Mouse (Mus musculus): ENCODE measurements around the gene Zfp607b. TPM values are rescaled to one million over a fixed set of nuclear protein-coding genes. Genes with fewer than 3 reads are reported as not detected.

Zfp607b gene
- polyA plus RNA-seq, 1 experiment = 4.2 TPM

DNA sequence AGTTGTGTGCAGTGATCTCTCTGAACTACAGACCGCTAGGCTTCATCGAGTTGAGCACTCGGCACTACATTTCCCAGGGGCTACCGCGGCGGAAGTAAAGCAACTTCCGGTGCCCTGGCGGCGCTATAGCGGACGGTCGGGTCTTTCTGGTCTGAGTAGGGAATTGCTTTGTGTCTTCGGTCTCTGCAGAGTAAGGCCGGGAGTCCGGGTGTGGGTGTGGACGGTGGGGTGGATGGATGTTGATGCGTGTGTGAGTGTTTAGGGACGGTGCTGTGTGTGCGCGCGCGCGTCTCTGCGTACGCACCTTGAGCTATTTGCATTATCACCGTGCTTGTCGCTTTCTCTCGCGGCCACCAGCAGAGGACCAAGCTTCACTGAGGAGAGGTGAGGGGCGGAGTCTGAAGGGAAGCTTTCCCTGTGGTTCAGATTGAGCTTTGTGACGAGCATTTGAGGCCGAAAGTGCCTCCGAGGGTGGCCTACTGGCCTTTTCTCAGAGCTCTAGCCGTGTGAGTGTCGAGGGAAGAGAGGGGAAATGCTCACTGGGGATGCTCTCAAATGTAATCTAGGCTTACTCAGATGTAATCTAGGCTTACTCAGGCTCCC lies 42.2 kb downstream of the Zfp607b start, which contains the start of gene Zfp60:
Gene Zfp60 (plus strand): TSS at position 109 of the 603 bp plus-strand sequence.
- WGBS = 1% methylated on average over 35 of the region's 35 CpGs
- peak; percentile 15; the same call in 1 of the 2 replicates for TF ChIP-seq CTCF (IDR thresholded peaks at IDR 0.05; ENCODE audit: control insufficient read depth, insufficient read depth, low read length)
- peak; percentile 53; the same call in 1 of the 2 replicates for TF ChIP-seq POLR2A (IDR thresholded peaks at IDR 0.05; ENCODE audit: borderline replicate concordance, control insufficient read depth, low read depth, low read length)
- Histone ChIP-seq H3K4me1 (ENCODE audit: control insufficient read depth, insufficient read depth, low read length) (no peaks in the 10 kb centered on the region), H3K4me3 (replicated peaks; ENCODE audit: control insufficient read depth, low read depth, low read length) (peak within 1 kb of the TSS; percentile 98), H3K27ac (ENCODE audit: control insufficient read depth, insufficient read depth, low read depth, low read length, poor library complexity) (peak within 1 kb of the TSS; percentile 89)

DNA sequence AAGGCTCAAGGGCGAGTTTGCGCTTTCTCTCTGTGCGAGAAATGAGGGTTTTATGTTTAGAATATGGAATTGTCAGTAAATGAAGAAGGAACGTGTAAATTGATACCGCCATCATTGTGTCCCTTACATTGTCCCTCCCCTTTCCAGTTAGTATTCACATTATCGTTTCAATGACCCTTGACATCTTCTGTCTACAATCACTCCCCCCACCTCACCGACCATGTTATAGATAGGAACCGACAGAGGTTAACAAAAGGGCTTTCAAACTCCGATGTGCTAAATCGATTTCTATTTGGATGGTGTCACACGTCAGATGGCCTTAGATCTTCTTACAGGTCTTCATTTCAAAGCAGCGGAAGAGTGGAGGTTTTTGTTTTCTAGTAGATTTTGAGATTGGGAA lies 42.8 kb downstream of the Zfp607b start:
- H3K4me3 ChIP-seq (replicated peaks; ENCODE audit: control insufficient read depth, low read depth, low read length) = peak overlapping the region; percentile 98
- 25% methylated on average over 12 of the region's 12 CpGs for WGBS
- peak overlapping the region; percentile 89 for H3K27ac ChIP-seq (ENCODE audit: control insufficient read depth, insufficient read depth, low read depth, low read length, poor library complexity)
- TF ChIP-seq POLR2A (IDR thresholded peaks at IDR 0.05; ENCODE audit: borderline replicate concordance, control insufficient read depth, low read depth, low read length) (no peak), CTCF (IDR thresholded peaks at IDR 0.05; ENCODE audit: control insufficient read depth, insufficient read depth, low read length) (no peak)
- H3K4me1 ChIP-seq (ENCODE audit: control insufficient read depth, insufficient read depth, low read length) = no peaks in the 10 kb centered on the region

DNA sequence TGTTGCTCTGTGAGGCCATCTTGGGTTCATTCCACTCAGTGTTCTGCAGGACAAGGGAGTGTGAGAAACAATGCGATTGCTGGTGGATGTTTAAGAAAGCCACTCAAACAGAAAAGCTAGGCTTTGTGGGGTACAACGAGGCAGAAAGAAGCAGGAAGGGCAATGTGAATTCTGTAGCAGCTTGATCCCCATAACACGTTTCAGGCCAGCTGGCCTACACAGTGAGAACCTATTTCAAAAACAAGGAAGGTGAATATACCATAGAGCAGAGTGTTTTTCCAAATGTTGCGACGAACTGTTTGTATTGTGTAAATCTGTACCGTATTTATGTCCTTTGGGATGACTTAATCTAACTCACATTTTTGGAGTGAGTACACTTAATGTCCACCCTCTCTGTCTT lies 43.4 kb downstream of the Zfp607b start:
- 85% methylated on average over 6 of the region's 6 CpGs for WGBS
- no peak overlapping the region for H3K27ac ChIP-seq (ENCODE audit: control insufficient read depth, insufficient read depth, low read depth, low read length, poor library complexity)
- H3K4me3 ChIP-seq (replicated peaks; ENCODE audit: control insufficient read depth, low read depth, low read length) = no peak overlapping the region
- TF ChIP-seq POLR2A (IDR thresholded peaks at IDR 0.05; ENCODE audit: borderline replicate concordance, control insufficient read depth, low read depth, low read length) (no peak), CTCF (IDR thresholded peaks at IDR 0.05; ENCODE audit: control insufficient read depth, insufficient read depth, low read length) (no peak)
- H3K4me1 ChIP-seq (ENCODE audit: control insufficient read depth, insufficient read depth, low read length) = no peaks in the 10 kb centered on the region

DNA sequence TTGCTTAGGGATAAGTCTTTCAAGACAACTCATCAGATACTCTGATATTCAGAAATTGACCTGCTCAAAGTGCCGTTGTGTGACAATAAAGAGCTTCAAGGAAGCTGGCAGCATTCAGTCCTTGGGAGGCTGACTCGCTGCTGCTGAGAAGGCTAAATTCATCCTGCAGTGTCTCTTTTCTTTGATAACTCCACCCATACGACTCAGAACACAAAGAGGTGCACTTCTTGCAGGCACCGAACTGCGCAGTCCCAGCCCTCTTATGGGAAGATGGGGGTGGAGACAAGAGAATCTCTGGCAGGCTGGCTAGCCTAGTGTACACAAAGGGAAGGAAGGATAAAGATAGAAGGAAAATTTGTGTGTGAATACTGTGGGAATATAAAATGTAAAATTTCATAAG lies 46.3 kb downstream of the Zfp607b start:
- H3K4me3 ChIP-seq (replicated peaks; ENCODE audit: control insufficient read depth, low read depth, low read length) = no peak overlapping the region
- 85% methylated on average over 5 of the region's 5 CpGs for WGBS
- no peaks in the 10 kb centered on the region for H3K4me1 ChIP-seq (ENCODE audit: control insufficient read depth, insufficient read depth, low read length)
- TF ChIP-seq CTCF (IDR thresholded peaks at IDR 0.05; ENCODE audit: control insufficient read depth, insufficient read depth, low read length) = no peak
- TF ChIP-seq POLR2A (IDR thresholded peaks at IDR 0.05; ENCODE audit: borderline replicate concordance, control insufficient read depth, low read depth, low read length) = no peak
- no peak overlapping the region for H3K27ac ChIP-seq (ENCODE audit: control insufficient read depth, insufficient read depth, low read depth, low read length, poor library complexity)

Other genes starting within 250 kb of the Zfp607b start
- 0.11 and 0.62 TPM in 2 replicates for gene Sptbn4, start 241.7 kb upstream of the Zfp607b start, polyA plus RNA-seq (2011; ENCODE audit: insufficient read depth, insufficient read length, low replicate concordance, missing spikeins)
- gene Blvrb, start 241.4 kb upstream of the Zfp607b start, polyA plus RNA-seq (2011; ENCODE audit: insufficient read depth, insufficient read length, low replicate concordance, missing spikeins) = 323 and 400 TPM in 2 replicates
- gene Sertad3, start 215.6 kb upstream of the Zfp607b start, polyA plus RNA-seq (2011; ENCODE audit: insufficient read depth, insufficient read length, low replicate concordance, missing spikeins) = 34.3 and 61.0 TPM in 2 replicates
- gene Sertad1, start 202.4 kb upstream of the Zfp607b start, polyA plus RNA-seq (2011; ENCODE audit: insufficient read depth, insufficient read length, low replicate concordance, missing spikeins) = 20.9 and 33.8 TPM in 2 replicates
- gene Prx, start 190.0 kb upstream of the Zfp607b start, polyA plus RNA-seq (2011; ENCODE audit: insufficient read depth, insufficient read length, low replicate concordance, missing spikeins) = 0.79 and 3.4 TPM in 2 replicates
- 0.45 and 0.77 TPM in 2 replicates for gene Hipk4, start 166.1 kb upstream of the Zfp607b start, polyA plus RNA-seq (2011; ENCODE audit: insufficient read depth, insufficient read length, low replicate concordance, missing spikeins)
- 27.9 and 52.2 TPM in 2 replicates for gene Pld3, start 136.1 kb upstream of the Zfp607b start, polyA plus RNA-seq (2011; ENCODE audit: insufficient read depth, insufficient read length, low replicate concordance, missing spikeins)
- 8.1 and 19.0 TPM in 2 replicates for gene 2310022A10Rik, start 136.1 kb upstream of the Zfp607b start, polyA plus RNA-seq (2011; ENCODE audit: insufficient read depth, insufficient read length, low replicate concordance, missing spikeins)
- 44.5 and 71.2 TPM in 2 replicates for gene Akt2, start 97.8 kb upstream of the Zfp607b start, polyA plus RNA-seq (2011; ENCODE audit: insufficient read depth, insufficient read length, low replicate concordance, missing spikeins)
- gene Ttc9b, start 35.4 kb upstream of the Zfp607b start, polyA plus RNA-seq (2011; ENCODE audit: insufficient read depth, insufficient read length, low replicate concordance, missing spikeins) = not detected in 2 replicates
- 3.8 and 6.5 TPM in 2 replicates for gene Map3k10, start 14.7 kb upstream of the Zfp607b start, polyA plus RNA-seq (2011; ENCODE audit: insufficient read depth, insufficient read length, low replicate concordance, missing spikeins)
- 2.7 and 4.5 TPM in 2 replicates for gene Zfp60, start 42.0 kb downstream of the Zfp607b start, polyA plus RNA-seq (2011; ENCODE audit: insufficient read depth, insufficient read length, low replicate concordance, missing spikeins)
- 2.0 and 3.8 TPM in 2 replicates for gene Zfp626, start 117.9 kb downstream of the Zfp607b start, polyA plus RNA-seq (2011; ENCODE audit: insufficient read depth, insufficient read length, low replicate concordance, missing spikeins)
- gene Zfp59, start 149.3 kb downstream of the Zfp607b start, polyA plus RNA-seq (2011; ENCODE audit: insufficient read depth, insufficient read length, low replicate concordance, missing spikeins) = 0.95 and 1.2 TPM in 2 replicates
- 0.40 and 2.3 TPM in 2 replicates for gene Zfp607a, start 168.2 kb downstream of the Zfp607b start, polyA plus RNA-seq (2011; ENCODE audit: insufficient read depth, insufficient read length, low replicate concordance, missing spikeins)
- 0.57 and 5.4 TPM in 2 replicates for gene Zfp974, start 240.1 kb downstream of the Zfp607b start, polyA plus RNA-seq (2011; ENCODE audit: insufficient read depth, insufficient read length, low replicate concordance, missing spikeins)

Data from bone marrow, adult 2 months (tissue).